Mouse (Mus musculus): ENCODE measurements at regions not wholly inside any gene's neighbourhood (a gene's known extent, or its start where the extent isn't known, plus 50 kb on each side); places are given as distances from the start of the nearest gene placed in this dataset.

GRCm38 (mm10) chr9:61706263-61706755, 208.0 kb downstream of the Rplp1 start:
- TF ChIP-seq CTCF (IDR thresholded peaks at IDR 0.05; ENCODE audit: low read depth, low read length) (no peak), GATA1 (IDR thresholded peaks at IDR 0.05; ENCODE audit: borderline replicate concordance, low read length) (no peak), TAL1 (conservative IDR thresholded peaks at IDR 0.05; ENCODE audit: low read depth, low read length) (no peak), POLR2AphosphoS5 (IDR thresholded peaks at IDR 0.05; ENCODE audit: insufficient replicate concordance, low read depth, low read length) (no peak), GATA2 (IDR thresholded peaks at IDR 0.05; ENCODE audit: borderline replicate concordance, low read depth, low read length) (no peak)

Measured in G1E (cell line).